Mouse (Mus musculus): ENCODE data around the gene Aifm2. TPM values are rescaled to one million over a fixed set of nuclear protein-coding genes. Genes with fewer than 3 reads are reported as not detected.

Gene Aifm2
- polyA plus RNA-seq (2014; fragmentation: Nextera tagmentation; extraction: Ambion mirVana) = 12.8 and 13.0 TPM in 2 replicates

DNA sequence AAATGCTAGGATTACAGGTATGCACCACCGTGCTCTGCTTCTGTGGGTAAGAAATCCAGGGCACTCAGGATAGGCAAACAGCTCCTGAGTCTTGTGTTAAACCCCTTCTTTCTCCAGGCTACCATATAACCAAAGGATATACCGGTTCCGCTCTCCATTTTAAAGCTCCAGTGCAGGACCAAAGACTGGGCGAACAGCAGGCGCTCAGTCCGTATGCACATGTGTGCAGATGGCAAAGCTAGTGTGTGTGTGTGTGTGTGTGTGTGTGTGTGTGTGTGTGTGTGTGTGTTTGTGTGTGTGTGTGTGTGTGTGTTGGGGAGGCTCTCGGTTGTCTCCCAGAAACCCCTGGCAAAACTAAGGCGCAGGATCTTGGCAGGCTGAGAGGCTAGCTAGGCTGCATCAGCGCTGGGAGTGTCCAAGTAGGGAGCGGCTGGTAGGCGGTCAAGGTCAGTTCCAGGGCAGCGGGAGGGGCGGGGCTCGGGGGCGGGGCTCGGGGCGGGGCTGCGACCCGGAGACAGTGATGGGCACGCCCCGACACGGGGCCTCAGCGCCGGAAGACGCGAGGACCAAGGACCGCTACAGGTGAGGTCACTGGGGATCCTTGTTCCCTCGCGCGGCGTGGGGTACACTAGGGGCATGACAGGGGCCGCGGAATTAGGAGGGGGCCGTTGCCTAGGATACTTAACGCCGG is at the start of gene Aifm2:
Aifm2 (plus strand) TSS at position 493 of the 691 bp plus-strand sequence.
- H3K9me3 ChIP-seq (ENCODE audit: control insufficient read depth, low read length) = no peaks in the 10 kb centered on the region
- peak; percentile 80 for ATAC-seq (ENCODE audit: low read depth)
- 14% methylated on average over 30 of the region's 36 CpGs for WGBS
- H3K27ac ChIP-seq (ENCODE audit: low read depth, low read length) = no peak within 1 kb of the TSS
- peak within 1 kb of the TSS; percentile 53 for H3K9ac ChIP-seq (replicated peaks; ENCODE audit: low read depth, low read length)
- H3K4me3 ChIP-seq (ENCODE audit: low read depth, low read length) = peak within 1 kb of the TSS; percentile 47
- H3K27me3 ChIP-seq (ENCODE audit: control insufficient read depth, insufficient read depth, low read length) = no peaks in the 10 kb centered on the region
- H3K4me2 ChIP-seq (ENCODE audit: low read depth, low read length) = peak within 1 kb of the TSS; percentile 92
- H3K4me1 ChIP-seq (ENCODE audit: control insufficient read depth, insufficient read depth, low read length) = 0 out of 2 replicates have a peak, but pooled peaks cover 3% of the 10 kb centered on the region
- H3K36me3 ChIP-seq (ENCODE audit: control insufficient read depth, insufficient read depth, low read length) = no peaks in the 10 kb centered on the region

DNA sequence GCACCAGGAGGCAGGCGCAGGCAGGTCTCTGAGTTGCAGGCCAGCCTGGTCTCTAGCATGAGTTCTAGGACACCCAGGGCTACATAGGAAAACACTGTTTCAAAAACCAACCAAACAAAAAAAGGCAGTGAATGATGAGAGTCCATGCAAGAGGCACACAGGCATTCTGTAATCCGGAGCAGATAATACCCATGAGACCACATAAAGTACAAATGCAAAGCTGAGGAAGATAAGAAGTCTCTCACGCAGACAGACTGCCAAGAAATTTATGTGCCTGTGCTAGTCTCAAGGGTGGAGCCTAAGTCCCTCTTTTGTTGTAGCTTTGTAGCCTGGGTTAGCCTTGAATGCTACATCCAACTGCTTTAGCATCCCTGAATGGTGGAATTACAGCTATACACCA is 49.4 kb upstream of the Aifm2 start:
- Histone ChIP-seq H3K36me3 (ENCODE audit: control insufficient read depth, insufficient read depth, low read length) (peaks cover 26% of the 10 kb centered on the region), H3K4me2 (ENCODE audit: low read depth, low read length) (no peak overlapping the region), H3K27ac (ENCODE audit: low read depth, low read length) (no peak overlapping the region), H3K4me1 (ENCODE audit: control insufficient read depth, insufficient read depth, low read length) (peaks cover 7% of the 10 kb centered on the region; the same call in 1 of the 2 replicates), H3K9ac (replicated peaks; ENCODE audit: low read depth, low read length) (no peak overlapping the region), H3K4me3 (ENCODE audit: low read depth, low read length) (no peak overlapping the region), H3K9me3 (ENCODE audit: control insufficient read depth, low read length) (no peaks in the 10 kb centered on the region), H3K27me3 (ENCODE audit: control insufficient read depth, insufficient read depth, low read length) (no peaks in the 10 kb centered on the region)
- 84% methylated on average over 3 of the region's 3 CpGs for WGBS
- no peak for ATAC-seq (ENCODE audit: low read depth)

GRCm38 (mm10) chr10:61669289-61669688 is 45.8 kb upstream of the Aifm2 start:
- Histone ChIP-seq H3K4me3 (ENCODE audit: low read depth, low read length) (no peak overlapping the region), H3K9ac (replicated peaks; ENCODE audit: low read depth, low read length) (no peak overlapping the region), H3K27me3 (ENCODE audit: control insufficient read depth, insufficient read depth, low read length) (no peaks in the 10 kb centered on the region), H3K27ac (ENCODE audit: low read depth, low read length) (no peak overlapping the region), H3K4me2 (ENCODE audit: low read depth, low read length) (no peak overlapping the region), H3K36me3 (ENCODE audit: control insufficient read depth, insufficient read depth, low read length) (peaks cover 39% of the 10 kb centered on the region), H3K4me1 (ENCODE audit: control insufficient read depth, insufficient read depth, low read length) (no peaks in the 10 kb centered on the region), H3K9me3 (ENCODE audit: control insufficient read depth, low read length) (no peaks in the 10 kb centered on the region)
- WGBS = 39% methylated on average over 7 of the region's 7 CpGs
- peak; percentile 46 for ATAC-seq (ENCODE audit: low read depth)

GRCm38 (mm10) chr10:61669896-61670295 is 45.2 kb upstream of the Aifm2 start:
- no peak overlapping the region for H3K9ac ChIP-seq (replicated peaks; ENCODE audit: low read depth, low read length)
- ATAC-seq (ENCODE audit: low read depth) = no peak
- peaks cover 45% of the 10 kb centered on the region for H3K36me3 ChIP-seq (ENCODE audit: control insufficient read depth, insufficient read depth, low read length)
- no peak overlapping the region for H3K4me2 ChIP-seq (ENCODE audit: low read depth, low read length)
- no peaks in the 10 kb centered on the region for H3K27me3 ChIP-seq (ENCODE audit: control insufficient read depth, insufficient read depth, low read length)
- no peaks in the 10 kb centered on the region for H3K9me3 ChIP-seq (ENCODE audit: control insufficient read depth, low read length)
- no peak overlapping the region for H3K27ac ChIP-seq (ENCODE audit: low read depth, low read length)
- no peak overlapping the region for H3K4me3 ChIP-seq (ENCODE audit: low read depth, low read length)
- no peaks in the 10 kb centered on the region for H3K4me1 ChIP-seq (ENCODE audit: control insufficient read depth, insufficient read depth, low read length)

DNA sequence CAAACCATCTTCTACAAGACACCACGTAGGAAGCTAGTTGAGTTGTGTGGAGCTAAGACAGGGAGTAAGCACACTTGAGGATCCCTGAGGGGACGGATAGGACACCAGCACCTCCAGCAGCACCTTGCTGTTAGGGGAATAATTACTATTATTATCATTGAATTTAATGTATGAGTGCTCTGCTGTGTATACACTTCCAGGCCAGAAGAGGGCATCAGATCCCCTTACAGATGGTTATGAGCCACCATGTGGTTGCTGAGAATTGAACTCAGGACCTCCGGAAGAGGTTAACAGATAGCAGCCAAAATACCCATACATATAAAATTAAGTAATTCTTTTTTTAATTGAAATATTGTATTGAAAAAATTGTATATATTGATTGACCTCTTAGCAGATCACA is 44.3 kb upstream of the Aifm2 start:
- ATAC-seq (ENCODE audit: low read depth) = no peak
- Histone ChIP-seq H3K36me3 (ENCODE audit: control insufficient read depth, insufficient read depth, low read length) (peaks cover 41% of the 10 kb centered on the region), H3K4me2 (ENCODE audit: low read depth, low read length) (no peak overlapping the region), H3K9me3 (ENCODE audit: control insufficient read depth, low read length) (no peaks in the 10 kb centered on the region), H3K9ac (replicated peaks; ENCODE audit: low read depth, low read length) (no peak overlapping the region), H3K4me1 (ENCODE audit: control insufficient read depth, insufficient read depth, low read length) (no peaks in the 10 kb centered on the region), H3K27me3 (ENCODE audit: control insufficient read depth, insufficient read depth, low read length) (no peaks in the 10 kb centered on the region), H3K27ac (ENCODE audit: low read depth, low read length) (no peak overlapping the region), H3K4me3 (ENCODE audit: low read depth, low read length) (no peak overlapping the region)
- WGBS = 97% methylated on average over 3 of the region's 3 CpGs

GRCm38 (mm10) chr10:61675935-61676334 is 39.1 kb upstream of the Aifm2 start:
- H3K36me3 ChIP-seq (ENCODE audit: control insufficient read depth, insufficient read depth, low read length) = peaks cover 23% of the 10 kb centered on the region
- peaks cover 2% of the 10 kb centered on the region for H3K4me1 ChIP-seq (ENCODE audit: control insufficient read depth, insufficient read depth, low read length)
- no peaks in the 10 kb centered on the region for H3K27me3 ChIP-seq (ENCODE audit: control insufficient read depth, insufficient read depth, low read length)
- no peak for ATAC-seq (ENCODE audit: low read depth)
- no peaks in the 10 kb centered on the region for H3K9me3 ChIP-seq (ENCODE audit: control insufficient read depth, low read length)
- no peak overlapping the region for H3K9ac ChIP-seq (replicated peaks; ENCODE audit: low read depth, low read length)
- no peak overlapping the region for H3K4me2 ChIP-seq (ENCODE audit: low read depth, low read length)
- H3K4me3 ChIP-seq (ENCODE audit: low read depth, low read length) = no peak overlapping the region
- no peak overlapping the region for H3K27ac ChIP-seq (ENCODE audit: low read depth, low read length)
- WGBS = 90% methylated on average over 3 of the region's 3 CpGs

DNA sequence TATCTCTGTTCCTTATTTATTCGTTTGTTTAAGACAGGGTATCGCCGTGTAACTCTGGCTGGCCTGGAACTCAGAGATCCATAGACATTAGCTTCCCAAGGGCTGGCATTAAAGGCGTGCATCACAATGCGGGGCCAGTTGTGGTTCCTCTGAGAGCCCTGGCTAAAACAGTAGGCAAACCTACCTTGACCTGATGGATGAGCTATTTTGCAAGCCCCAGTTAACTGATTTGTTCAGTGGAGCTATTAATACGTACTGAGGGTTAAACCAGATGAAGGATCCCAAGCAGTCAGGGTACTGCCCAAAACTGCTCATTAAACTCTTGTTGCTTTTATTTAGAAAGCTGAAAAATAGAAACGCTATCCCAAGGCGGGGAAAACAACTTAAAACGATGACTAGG is 35.5 kb upstream of the Aifm2 start:
- WGBS = 39% methylated on average over 9 of the region's 9 CpGs
- Histone ChIP-seq H3K4me3 (ENCODE audit: low read depth, low read length) (peak overlapping the region; percentile 96), H3K27ac (ENCODE audit: low read depth, low read length) (peak overlapping the region; percentile 82), H3K4me2 (ENCODE audit: low read depth, low read length) (peak overlapping the region; percentile 92), H3K4me1 (ENCODE audit: control insufficient read depth, insufficient read depth, low read length) (peaks cover 11% of the 10 kb centered on the region), H3K9me3 (ENCODE audit: control insufficient read depth, low read length) (no peaks in the 10 kb centered on the region), H3K9ac (replicated peaks; ENCODE audit: low read depth, low read length) (peak overlapping the region; percentile 94), H3K36me3 (ENCODE audit: control insufficient read depth, insufficient read depth, low read length) (peaks cover 7% of the 10 kb centered on the region; the same call in 1 of the 2 replicates), H3K27me3 (ENCODE audit: control insufficient read depth, insufficient read depth, low read length) (no peaks in the 10 kb centered on the region)
- peak; percentile 15 for ATAC-seq (ENCODE audit: low read depth)

DNA sequence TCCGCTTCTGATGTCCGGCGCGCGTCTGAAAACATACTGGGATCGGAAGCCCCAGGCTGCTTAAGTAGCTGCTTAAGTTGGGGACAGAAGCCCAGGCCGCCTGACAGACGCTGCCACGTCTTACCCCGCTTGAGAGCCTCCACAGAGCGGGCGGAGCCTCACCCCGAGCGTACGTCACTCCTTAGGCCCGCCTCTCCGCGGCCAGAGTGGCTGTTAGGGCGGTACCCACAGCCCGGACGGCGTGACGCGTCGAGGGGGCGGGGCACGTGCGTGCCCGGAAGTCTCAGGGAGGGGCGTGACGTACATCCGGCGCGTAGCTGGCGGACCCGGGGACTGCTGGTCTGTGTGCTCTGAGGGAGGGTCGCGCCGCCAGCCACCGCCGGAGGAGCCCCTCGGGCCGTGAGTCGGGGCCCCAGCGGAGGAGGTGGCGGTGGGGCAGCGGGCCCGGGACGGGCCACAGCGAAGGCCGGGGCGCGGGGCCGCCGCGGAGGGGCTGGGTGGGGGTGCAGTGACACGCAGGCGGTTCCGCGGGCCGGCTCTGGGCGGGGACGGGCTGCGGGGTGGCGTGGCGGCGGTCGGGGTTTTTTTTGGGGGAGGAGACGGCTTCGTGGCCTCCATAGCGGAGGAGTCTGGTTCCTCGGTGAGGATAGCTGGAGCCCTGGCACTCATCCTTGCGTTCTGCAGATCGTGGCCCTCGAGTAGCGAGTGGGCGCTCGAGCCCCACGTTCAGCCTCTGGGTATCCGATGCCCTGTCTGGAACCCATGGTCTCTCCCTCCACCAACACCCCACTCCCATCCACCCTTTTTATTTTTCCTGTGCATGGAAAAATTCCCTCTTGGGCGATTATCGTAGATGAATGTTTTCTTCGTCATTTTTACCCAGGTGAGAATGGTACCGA is 34.8 kb upstream of the Aifm2 start, which contains the start of gene Sar1a:
Sar1a (plus strand) TSS at position 285 of the 899 bp plus-strand sequence.
- peak within 1 kb of the TSS; percentile 94 for H3K9ac ChIP-seq (replicated peaks; ENCODE audit: low read depth, low read length)
- peak; percentile 99 for ATAC-seq (ENCODE audit: low read depth)
- no peaks in the 10 kb centered on the region for H3K9me3 ChIP-seq (ENCODE audit: control insufficient read depth, low read length)
- peaks cover 11% of the 10 kb centered on the region for H3K4me1 ChIP-seq (ENCODE audit: control insufficient read depth, insufficient read depth, low read length)
- under 1% methylated on average over 73 of the region's 84 CpGs for WGBS
- peak within 1 kb of the TSS; percentile 96 for H3K4me3 ChIP-seq (ENCODE audit: low read depth, low read length)
- no peaks in the 10 kb centered on the region for H3K27me3 ChIP-seq (ENCODE audit: control insufficient read depth, insufficient read depth, low read length)
- H3K27ac ChIP-seq (ENCODE audit: low read depth, low read length) = peak within 1 kb of the TSS; percentile 82
- peak within 1 kb of the TSS; percentile 92 for H3K4me2 ChIP-seq (ENCODE audit: low read depth, low read length)
- H3K36me3 ChIP-seq (ENCODE audit: control insufficient read depth, insufficient read depth, low read length) = peaks cover 4% of the 10 kb centered on the region

GRCm38 (mm10) chr10:61689405-61689804 is 25.7 kb upstream of the Aifm2 start:
- WGBS = 91% methylated on average over 8 of the region's 8 CpGs
- no peaks in the 10 kb centered on the region for H3K9me3 ChIP-seq (ENCODE audit: control insufficient read depth, low read length)

More at GRCm38 (mm10) chr10:61689405-61689804, 25.7 kb upstream of the Aifm2 start:
- Histone ChIP-seq H3K27ac (ENCODE audit: low read depth, low read length) (no peak overlapping the region), H3K4me3 (ENCODE audit: low read depth, low read length) (no peak overlapping the region), H3K9ac (replicated peaks; ENCODE audit: low read depth, low read length) (no peak overlapping the region), H3K27me3 (ENCODE audit: control insufficient read depth, insufficient read depth, low read length) (no peaks in the 10 kb centered on the region), H3K4me2 (ENCODE audit: low read depth, low read length) (no peak overlapping the region), H3K4me1 (ENCODE audit: control insufficient read depth, insufficient read depth, low read length) (no peaks in the 10 kb centered on the region), H3K36me3 (ENCODE audit: control insufficient read depth, insufficient read depth, low read length) (peaks cover 59% of the 10 kb centered on the region)
- no peak for ATAC-seq (ENCODE audit: low read depth)
